Mouse (Mus musculus): ENCODE measurements around the gene Mettl8. TPM values are rescaled to one million over a fixed set of nuclear protein-coding genes. Genes with fewer than 3 reads are reported as not detected.

Mettl8 gene
- polyA plus RNA-seq (2015; fragmentation: Nextera tagmentation; extraction: Ambion mirVana), result 10.3 and 11.1 TPM in 2 replicates

DNA sequence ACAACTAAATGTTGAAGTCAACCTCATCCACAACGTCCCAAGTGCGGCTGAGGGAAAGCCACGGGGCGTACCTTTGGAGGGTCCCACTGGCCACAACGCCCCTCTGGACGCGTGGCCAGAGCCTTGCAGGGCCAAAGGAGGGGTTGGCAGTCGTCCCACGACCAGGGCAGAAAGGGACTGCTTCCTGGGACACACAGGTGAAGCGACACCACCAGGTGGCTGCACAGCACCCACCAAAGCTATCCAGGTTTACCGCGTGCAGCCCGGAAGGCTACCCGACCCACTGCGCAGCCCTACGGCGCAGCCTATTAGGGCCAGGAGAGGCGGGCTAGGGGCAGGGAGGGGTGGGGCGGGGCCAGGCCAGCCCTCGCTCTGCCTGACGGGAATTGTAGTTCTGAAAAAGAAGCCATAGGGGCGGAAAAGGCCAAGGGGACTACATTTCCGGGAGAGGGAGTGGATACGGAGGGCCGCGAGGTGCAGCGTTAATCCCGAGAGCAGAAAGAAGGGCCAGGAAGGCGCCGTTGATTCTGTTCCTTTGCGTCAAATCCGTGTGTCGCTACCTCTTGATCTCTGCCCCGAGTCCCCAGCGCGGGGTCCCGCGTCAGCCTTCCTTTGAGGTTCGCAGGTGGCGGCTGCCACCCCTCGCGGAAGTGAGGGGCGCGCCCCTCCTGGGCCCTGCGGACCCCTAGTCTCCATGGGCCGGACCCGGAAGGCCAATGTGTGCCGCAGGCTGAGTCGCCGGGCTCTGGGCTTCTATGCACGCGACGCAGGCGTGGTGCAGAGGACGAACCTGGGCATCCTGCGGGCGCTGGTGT, at the start of gene Mettl8, which contains the start of gene Dcaf17:
Mettl8 (minus strand) TSS at position 284 of the 815 bp plus-strand sequence.
Dcaf17 (plus strand) TSS at position 29 of the 815 bp plus-strand sequence.
- H3K4me1 ChIP-seq (ENCODE audit: control insufficient read depth, insufficient read depth, low read depth, low read length), result peaks cover 6% of the 10 kb centered on the region; the same call in 1 of the 2 replicates
- WGBS, result under 1% methylated on average over 50 of the region's 57 CpGs

DNA sequence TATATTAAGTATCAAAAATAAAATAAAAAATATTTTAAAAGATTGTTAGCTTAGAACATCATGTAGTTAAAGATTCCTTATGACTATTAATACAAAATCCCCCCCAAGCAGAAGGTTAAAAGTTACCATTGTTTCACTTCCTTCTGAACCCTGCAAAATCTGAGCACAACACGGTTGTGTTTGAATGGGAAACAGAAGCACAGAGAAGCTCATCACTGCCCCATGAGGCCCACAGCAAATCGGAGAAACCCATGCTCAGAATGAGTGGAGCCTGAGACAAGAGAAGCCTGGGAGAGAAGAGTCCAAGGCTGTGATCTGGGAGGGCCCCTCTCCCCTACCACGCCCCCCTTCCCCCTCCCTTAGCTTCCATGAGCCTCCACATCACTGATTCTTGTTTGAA, 49.3 kb upstream of the Mettl8 start:
- 67% methylated on average over 3 of the region's 3 CpGs for WGBS
- no peak for ATAC-seq
- Histone ChIP-seq H3K9me3 (ENCODE audit: control insufficient read depth, low read length) (no peaks in the 10 kb centered on the region), H3K9ac (ENCODE audit: low read depth, low read length) (no peak overlapping the region), H3K36me3 (ENCODE audit: control insufficient read depth, insufficient read depth, low read length) (no peaks in the 10 kb centered on the region; the same call in 1 of the 2 replicates), H3K27me3 (replicated peaks; ENCODE audit: control insufficient read depth, insufficient read depth, low read length) (no peaks in the 10 kb centered on the region), H3K4me3 (ENCODE audit: low read length) (no peak overlapping the region), H3K4me2 (ENCODE audit: low read length) (no peak overlapping the region), H3K4me1 (ENCODE audit: control insufficient read depth, insufficient read depth, low read depth, low read length) (no peaks in the 10 kb centered on the region), H3K27ac (ENCODE audit: low read depth, low read length) (no peak overlapping the region)

More for the DNA sequence above, at the start of gene Mettl8, which contains the start of gene Dcaf17:
- Histone ChIP-seq H3K27me3 (replicated peaks; ENCODE audit: control insufficient read depth, insufficient read depth, low read length) (no peaks in the 10 kb centered on the region), H3K27ac (ENCODE audit: low read depth, low read length) (peak within 1 kb of the TSS; percentile 97), H3K4me3 (ENCODE audit: low read length) (peak within 1 kb of the TSS; percentile 89), H3K4me2 (ENCODE audit: low read length) (peak within 1 kb of the TSS; percentile 74), H3K9me3 (ENCODE audit: control insufficient read depth, low read length) (no peaks in the 10 kb centered on the region), H3K36me3 (ENCODE audit: control insufficient read depth, insufficient read depth, low read length) (0 out of 2 replicates have a peak, but pooled peaks cover 2% of the 10 kb centered on the region), H3K9ac (ENCODE audit: low read depth, low read length) (peak within 1 kb of the TSS; percentile 95)
- peak; percentile 99 for ATAC-seq

DNA sequence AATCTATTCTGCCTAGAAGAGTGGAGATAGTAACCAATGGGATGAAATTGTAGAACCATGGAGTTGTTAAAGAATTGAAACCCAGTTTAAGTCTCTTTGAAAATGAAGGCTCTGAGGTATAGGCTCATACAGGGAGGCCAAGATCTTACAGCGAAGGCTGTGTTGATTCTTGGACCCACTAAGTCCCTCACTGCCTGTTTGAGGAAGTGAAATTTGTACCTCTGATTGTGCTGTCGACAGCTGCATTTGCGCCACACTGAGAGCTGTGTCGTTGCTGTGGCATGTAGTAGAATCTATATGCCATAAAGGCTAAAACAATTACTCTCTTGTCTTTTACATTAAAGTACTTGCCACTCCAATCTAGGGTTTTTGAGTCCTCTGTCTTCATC, 47.9 kb upstream of the Mettl8 start:
- peaks cover 3% of the 10 kb centered on the region for H3K36me3 ChIP-seq (ENCODE audit: control insufficient read depth, insufficient read depth, low read length)
- no peak overlapping the region for H3K4me2 ChIP-seq (ENCODE audit: low read length)
- H3K27me3 ChIP-seq (replicated peaks; ENCODE audit: control insufficient read depth, insufficient read depth, low read length), result no peaks in the 10 kb centered on the region
- H3K9ac ChIP-seq (ENCODE audit: low read depth, low read length), result no peak overlapping the region
- no peak for ATAC-seq
- H3K27ac ChIP-seq (ENCODE audit: low read depth, low read length), result no peak overlapping the region
- no peak overlapping the region for H3K4me3 ChIP-seq (ENCODE audit: low read length)
- WGBS, result 85% methylated on average over 4 of the region's 4 CpGs
- H3K4me1 ChIP-seq (ENCODE audit: control insufficient read depth, insufficient read depth, low read depth, low read length), result no peaks in the 10 kb centered on the region
- no peaks in the 10 kb centered on the region for H3K9me3 ChIP-seq (ENCODE audit: control insufficient read depth, low read length)

DNA sequence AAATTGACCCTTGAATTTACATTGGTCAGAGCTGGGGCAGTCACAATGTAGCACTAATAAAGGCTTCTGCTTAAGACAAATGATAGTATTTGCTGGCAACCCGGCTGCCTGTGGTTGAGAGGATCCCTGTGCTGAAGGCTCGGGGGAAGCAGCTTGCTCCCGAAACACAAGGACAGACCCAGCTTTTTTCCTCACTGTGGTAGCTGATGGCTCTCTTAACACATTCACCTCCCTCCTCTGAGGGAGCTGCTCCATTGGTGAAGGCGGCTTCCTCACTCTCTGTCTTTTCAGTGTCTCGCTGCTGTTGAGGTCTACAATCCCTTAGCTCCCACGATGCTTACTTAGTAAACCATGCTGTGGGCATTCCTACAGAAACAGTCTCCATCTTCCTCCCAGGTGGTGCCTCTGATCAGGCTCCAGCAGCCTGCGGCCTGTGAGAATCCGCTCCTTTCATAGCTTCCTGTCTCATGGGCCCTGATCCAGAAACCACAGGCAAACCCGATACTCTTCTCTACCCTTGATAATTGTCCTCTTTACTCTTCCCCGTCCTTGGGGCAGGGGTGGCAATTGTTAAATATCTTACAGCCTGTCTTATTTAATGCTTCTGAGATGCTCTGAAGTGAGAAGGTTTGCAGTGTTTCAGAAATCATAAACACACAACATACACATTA, 47.4 kb upstream of the Mettl8 start:
- ATAC-seq, result no peak

DNA sequence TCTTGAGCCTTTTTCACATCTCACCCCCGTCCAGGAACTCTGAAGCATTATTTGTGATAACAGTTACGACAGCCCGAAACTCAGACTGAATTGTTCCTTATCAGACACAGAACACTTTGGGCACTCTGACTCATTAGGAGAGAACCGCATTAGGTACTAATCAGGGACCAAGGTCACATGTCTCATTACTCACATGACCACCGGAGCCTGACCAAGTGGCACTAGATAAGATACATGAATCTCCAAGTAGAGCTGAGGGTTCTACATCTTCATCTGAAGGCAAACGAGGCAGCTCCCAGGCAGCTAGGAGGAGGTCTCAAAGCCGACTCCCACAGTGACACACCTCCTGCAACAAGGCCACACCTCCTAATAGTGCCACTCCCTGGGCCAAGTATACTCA, 40.8 kb upstream of the Mettl8 start:
- Histone ChIP-seq H3K36me3 (ENCODE audit: control insufficient read depth, insufficient read depth, low read length) (peaks cover 9% of the 10 kb centered on the region), H3K9ac (ENCODE audit: low read depth, low read length) (no peak overlapping the region), H3K4me1 (ENCODE audit: control insufficient read depth, insufficient read depth, low read depth, low read length) (no peaks in the 10 kb centered on the region), H3K9me3 (ENCODE audit: control insufficient read depth, low read length) (no peaks in the 10 kb centered on the region), H3K27ac (ENCODE audit: low read depth, low read length) (no peak overlapping the region), H3K27me3 (replicated peaks; ENCODE audit: control insufficient read depth, insufficient read depth, low read length) (no peaks in the 10 kb centered on the region), H3K4me2 (ENCODE audit: low read length) (no peak overlapping the region), H3K4me3 (ENCODE audit: low read length) (no peak overlapping the region)
- ATAC-seq, result no peak
- WGBS, result 85% methylated on average over 7 of the region's 7 CpGs

More for the DNA sequence above, 47.4 kb upstream of the Mettl8 start:
- no peaks in the 10 kb centered on the region for H3K9me3 ChIP-seq (ENCODE audit: control insufficient read depth, low read length)
- no peaks in the 10 kb centered on the region for H3K4me1 ChIP-seq (ENCODE audit: control insufficient read depth, insufficient read depth, low read depth, low read length)
- H3K27me3 ChIP-seq (replicated peaks; ENCODE audit: control insufficient read depth, insufficient read depth, low read length), result no peaks in the 10 kb centered on the region
- H3K9ac ChIP-seq (ENCODE audit: low read depth, low read length), result no peak overlapping the region
- no peak overlapping the region for H3K4me2 ChIP-seq (ENCODE audit: low read length)
- H3K27ac ChIP-seq (ENCODE audit: low read depth, low read length), result no peak overlapping the region
- 81% methylated on average over 10 of the region's 10 CpGs for WGBS
- H3K36me3 ChIP-seq (ENCODE audit: control insufficient read depth, insufficient read depth, low read length), result peaks cover 3% of the 10 kb centered on the region
- H3K4me3 ChIP-seq (ENCODE audit: low read length), result no peak overlapping the region

DNA sequence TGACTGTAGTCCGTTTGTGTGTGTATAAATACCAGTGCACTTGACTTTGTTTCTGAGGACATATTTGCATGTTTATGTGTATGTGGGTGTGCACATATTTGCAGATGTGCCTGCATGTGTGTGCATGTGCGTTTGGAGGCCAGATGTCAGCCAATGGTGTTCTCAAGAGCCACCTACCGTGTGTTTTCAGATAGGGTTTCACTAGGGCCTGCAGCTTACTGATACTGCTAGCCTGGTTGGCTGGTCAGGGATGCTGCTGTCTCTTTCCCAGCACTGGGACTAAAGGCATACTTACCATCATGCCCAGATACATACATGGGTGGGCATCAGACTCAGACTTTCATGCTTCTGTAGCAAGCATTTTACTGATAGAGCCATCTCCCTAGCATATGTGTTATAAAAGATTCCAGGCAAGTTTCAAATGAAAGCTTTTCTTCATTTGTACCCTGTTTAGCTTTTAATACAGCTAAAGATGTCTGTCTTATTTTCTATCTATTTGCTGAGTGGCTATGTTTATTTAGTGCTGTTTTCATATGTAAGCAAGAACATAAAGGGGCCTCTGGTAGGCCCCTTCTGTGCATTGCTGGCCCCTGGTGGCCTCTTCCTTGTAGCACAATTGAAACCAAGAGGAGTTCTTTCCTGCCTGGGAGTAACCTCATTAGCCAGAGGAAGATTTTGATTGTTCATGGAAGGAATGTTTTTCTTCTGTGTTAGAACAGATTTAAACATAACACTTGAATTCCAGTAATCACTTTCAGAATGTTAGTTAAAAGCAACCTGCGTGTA, 35.5 kb upstream of the Mettl8 start:
- no peak overlapping the region for H3K4me2 ChIP-seq (ENCODE audit: low read length)
- H3K36me3 ChIP-seq (ENCODE audit: control insufficient read depth, insufficient read depth, low read length), result peaks cover 11% of the 10 kb centered on the region
- H3K4me3 ChIP-seq (ENCODE audit: low read length), result no peak overlapping the region
- no peak overlapping the region for H3K9ac ChIP-seq (ENCODE audit: low read depth, low read length)
- 84% methylated on average over 4 of the region's 4 CpGs for WGBS
- H3K9me3 ChIP-seq (ENCODE audit: control insufficient read depth, low read length), result no peaks in the 10 kb centered on the region
- no peaks in the 10 kb centered on the region for H3K27me3 ChIP-seq (replicated peaks; ENCODE audit: control insufficient read depth, insufficient read depth, low read length)
- H3K27ac ChIP-seq (ENCODE audit: low read depth, low read length), result no peak overlapping the region
- no peaks in the 10 kb centered on the region for H3K4me1 ChIP-seq (ENCODE audit: control insufficient read depth, insufficient read depth, low read depth, low read length)
- ATAC-seq, result no peak

DNA sequence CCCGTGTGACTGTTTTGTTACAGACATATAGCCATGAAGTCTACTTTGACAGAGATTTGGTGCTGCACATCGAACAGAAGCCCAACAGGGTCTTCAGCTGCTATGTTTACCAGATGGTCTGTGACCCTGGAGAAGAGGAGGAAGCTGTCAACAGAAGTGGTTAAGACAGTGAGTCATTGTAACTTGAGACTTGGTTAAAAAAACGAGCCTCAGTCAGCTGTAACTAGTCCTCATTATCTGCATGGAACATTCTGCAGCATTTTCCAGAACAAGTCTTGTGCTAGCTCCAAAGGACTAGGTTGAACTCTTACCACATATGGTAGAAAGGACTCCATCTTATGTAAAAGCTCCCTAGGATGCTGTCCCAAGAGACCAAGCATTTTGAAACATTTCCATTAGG, 34.4 kb upstream of the Mettl8 start:
- Histone ChIP-seq H3K36me3 (ENCODE audit: control insufficient read depth, insufficient read depth, low read length) (peaks cover 11% of the 10 kb centered on the region), H3K9ac (ENCODE audit: low read depth, low read length) (no peak overlapping the region), H3K27me3 (replicated peaks; ENCODE audit: control insufficient read depth, insufficient read depth, low read length) (no peaks in the 10 kb centered on the region), H3K9me3 (ENCODE audit: control insufficient read depth, low read length) (no peaks in the 10 kb centered on the region), H3K4me2 (ENCODE audit: low read length) (no peak overlapping the region), H3K27ac (ENCODE audit: low read depth, low read length) (no peak overlapping the region), H3K4me3 (ENCODE audit: low read length) (no peak overlapping the region), H3K4me1 (ENCODE audit: control insufficient read depth, insufficient read depth, low read depth, low read length) (no peaks in the 10 kb centered on the region)
- 85% methylated on average over 3 of the region's 3 CpGs for WGBS
- no peak for ATAC-seq

DNA sequence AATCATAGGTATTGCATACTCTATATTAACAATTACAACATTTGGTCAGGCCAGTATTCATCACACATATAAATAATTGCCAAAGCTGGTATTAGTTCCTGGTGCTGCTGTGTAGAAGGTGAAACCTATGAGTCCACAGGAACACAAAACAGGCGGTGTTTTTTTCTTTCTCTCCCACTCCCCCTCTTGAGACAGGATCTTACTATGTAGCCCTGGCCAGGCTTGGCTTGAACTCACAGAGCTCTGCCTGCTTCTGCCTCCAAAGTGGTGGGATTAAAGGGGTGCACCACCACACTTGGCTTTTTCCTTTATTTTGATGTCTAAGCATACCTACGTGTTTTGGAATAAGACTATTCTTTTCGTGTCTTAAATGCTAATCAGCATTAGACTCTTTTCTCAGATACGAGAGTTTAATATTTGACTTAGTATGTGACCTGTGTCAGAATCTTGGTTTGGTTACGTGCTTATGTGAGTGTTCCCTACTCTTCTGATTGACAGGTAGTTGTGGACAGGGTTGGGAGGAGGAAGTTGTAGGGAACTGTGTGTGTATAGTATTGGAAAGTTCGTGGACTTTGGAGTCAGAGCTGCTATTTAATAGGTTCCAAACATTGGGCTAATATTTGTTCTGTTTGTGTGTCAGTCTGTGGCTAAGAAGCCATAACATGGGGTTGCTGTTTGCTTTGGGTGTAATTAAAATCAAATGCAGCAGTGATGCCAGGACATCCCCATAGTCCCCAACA, 28.2 kb upstream of the Mettl8 start:
- H3K27me3 ChIP-seq (replicated peaks; ENCODE audit: control insufficient read depth, insufficient read depth, low read length), result no peaks in the 10 kb centered on the region
- H3K27ac ChIP-seq (ENCODE audit: low read depth, low read length), result no peak overlapping the region
- no peak overlapping the region for H3K4me2 ChIP-seq (ENCODE audit: low read length)
- no peak overlapping the region for H3K9ac ChIP-seq (ENCODE audit: low read depth, low read length)
- H3K36me3 ChIP-seq (ENCODE audit: control insufficient read depth, insufficient read depth, low read length), result peaks cover 16% of the 10 kb centered on the region; the same call in 1 of the 2 replicates
- H3K4me3 ChIP-seq (ENCODE audit: low read length), result no peak overlapping the region
- no peak for ATAC-seq
- H3K4me1 ChIP-seq (ENCODE audit: control insufficient read depth, insufficient read depth, low read depth, low read length), result no peaks in the 10 kb centered on the region
- H3K9me3 ChIP-seq (ENCODE audit: control insufficient read depth, low read length), result no peaks in the 10 kb centered on the region
- WGBS, result 97% methylated on average over 6 of the region's 6 CpGs

Measured in hindbrain, embryonic 16.5 days (tissue).